Mouse (Mus musculus) small intestine, adult 2 months (tissue): ENCODE data around the gene Fxn. TPM values are rescaled to one million over a fixed set of nuclear protein-coding genes. Genes with fewer than 3 reads are reported as not detected.

Source experiments
- H3K27ac ChIP-seq: fragments of 200-500 bp; 2 replicates; pipeline ENCODE4 v1.5.1; 2012; ENCODE audit warnings: low read depth, low read length, control low read depth, inconsistent platforms; ENCODE audit not compliant: insufficient read depth
- H3K27me3 ChIP-seq: fragments of 200-500 bp; 2 replicates; pipeline ENCODE4 v1.6.1; 2012; ENCODE audit warnings: mild to moderate bottlenecking, moderate library complexity, low read length, inconsistent platforms; ENCODE audit not compliant: control insufficient read depth, insufficient read depth
- H3K36me3 ChIP-seq: fragments of 200-500 bp; 2 replicates; pipeline ENCODE4 v1.6.1; 2012; ENCODE audit warnings: mild to moderate bottlenecking, low read length, control low read depth, inconsistent platforms; ENCODE audit not compliant: control insufficient read depth, insufficient read depth
- H3K4me1 ChIP-seq: fragments of 200-500 bp; 2 replicates; pipeline ENCODE4 v1.6.1; 2012; ENCODE audit warnings: low read length, inconsistent platforms, mixed read lengths; ENCODE audit not compliant: control insufficient read depth, insufficient read depth, insufficient read length
- H3K4me3 ChIP-seq: fragments of 200-500 bp; 2 replicates; pipeline ENCODE4 v1.5.1; 2012; ENCODE audit warnings: low read depth, mild to moderate bottlenecking, control low read depth, inconsistent platforms, low read length, moderate library complexity
- CTCF ChIP-seq: fragments of 200-500 bp; IDR thresholded peaks from 2 replicates; pipeline ENCODE4 v1.5.1; 2012; ENCODE audit warnings: low read depth, mild to moderate bottlenecking, control low read depth, inconsistent platforms, low read length, moderate library complexity, mixed read lengths; ENCODE audit not compliant: insufficient replicate concordance, insufficient read length; ENCODE audit errors: extremely low read depth
- POLR2A ChIP-seq: fragments of 200-500 bp; IDR thresholded peaks from 2 replicates; pipeline ENCODE4 v1.6.1; 2012; ENCODE audit warnings: low read depth, mild to moderate bottlenecking, control low read depth, inconsistent platforms, low read length, moderate library complexity
- WGBS: fragments of 180-500 bp; shearing (Covaris S2); methylation state at CpG from one replicate; pipeline ENCODE4 v1.1.7; 2018; 5-methylcytosine and 5-hydroxymethylcytosine counted together
- polyA plus RNA-seq: library from polyadenylated mRNA; depleted of rRNA; stranded (reverse); fragments of >200 nt; gene quantifications from 2 replicates; pipeline ENCODE4 v1.2.3, GENCODE M21; 2012; rRNA removed

The Fxn gene
- 7.7 and 9.1 TPM in 2 replicates for polyA plus RNA-seq

GRCm38 (mm10) chr19:24280601-24281228 is at the start of gene Fxn:
Fxn (minus strand) TSS chr19:24280605.
- H3K27me3 ChIP-seq: no peaks in the 10 kb centered on the region
- WGBS: 1% methylated on average over 20 of the region's 22 CpGs
- H3K36me3 ChIP-seq: no peaks in the 10 kb centered on the region
- H3K4me1 ChIP-seq: no peaks in the 10 kb centered on the region; the same call in 1 of the 2 replicates
- peak within 1 kb of the TSS; percentile 88 for H3K4me3 ChIP-seq
- H3K27ac ChIP-seq: peak within 1 kb of the TSS; percentile 55
- no peak for TF ChIP-seq POLR2A
- no peak for TF ChIP-seq CTCF

- Histone ChIP-seq H3K4me1 (peaks cover 6% of the 10 kb centered on the region; the same call in 1 of the 2 replicates), H3K36me3 (peaks cover 10% of the 10 kb centered on the region), H3K27ac (no peak overlapping the region), H3K4me3 (no peak overlapping the region), H3K27me3 (no peaks in the 10 kb centered on the region)
- no peak for TF ChIP-seq CTCF
- no peak for TF ChIP-seq POLR2A
- WGBS: 40% methylated on average over 2 of the region's 2 CpGs
Measured at GRCm38 (mm10) chr19:24327921-24328320, 47.5 kb upstream of the Fxn start.

GRCm38 (mm10) chr19:24326969-24327368 is 46.6 kb upstream of the Fxn start:
- peaks cover 7% of the 10 kb centered on the region for H3K36me3 ChIP-seq
- TF ChIP-seq POLR2A (no peak), CTCF (no peak)
- no peaks in the 10 kb centered on the region for H3K27me3 ChIP-seq
- peaks cover 6% of the 10 kb centered on the region; the same call in 1 of the 2 replicates for H3K4me1 ChIP-seq
- no peak overlapping the region for H3K4me3 ChIP-seq
- 57% methylated on average over 1 of the region's 1 CpGs for WGBS
- no peak overlapping the region for H3K27ac ChIP-seq

GRCm38 (mm10) chr19:24325692-24326091 is 45.3 kb upstream of the Fxn start:
- WGBS: 82% methylated on average over 6 of the region's 6 CpGs
- TF ChIP-seq CTCF (no peak), POLR2A (no peak)
- Histone ChIP-seq H3K36me3 (peaks cover 9% of the 10 kb centered on the region), H3K27me3 (no peaks in the 10 kb centered on the region), H3K27ac (no peak overlapping the region), H3K4me1 (peaks cover 6% of the 10 kb centered on the region; the same call in 1 of the 2 replicates), H3K4me3 (no peak overlapping the region)

- Histone ChIP-seq H3K36me3 (peaks cover 7% of the 10 kb centered on the region; the same call in 1 of the 2 replicates), H3K27ac (no peak overlapping the region), H3K4me1 (peaks cover 6% of the 10 kb centered on the region; the same call in 1 of the 2 replicates), H3K4me3 (no peak overlapping the region), H3K27me3 (no peaks in the 10 kb centered on the region)
- WGBS: 29% methylated on average over 10 of the region's 10 CpGs
- TF ChIP-seq CTCF (no peak), POLR2A (no peak)
Measured at GRCm38 (mm10) chr19:24323841-24324613, 43.6 kb upstream of the Fxn start.

GRCm38 (mm10) chr19:24321900-24322311 is 41.5 kb upstream of the Fxn start:
- Histone ChIP-seq H3K4me3 (no peak overlapping the region), H3K27ac (no peak overlapping the region), H3K4me1 (peaks cover 6% of the 10 kb centered on the region; the same call in 1 of the 2 replicates), H3K27me3 (no peaks in the 10 kb centered on the region), H3K36me3 (peaks cover 7% of the 10 kb centered on the region; the same call in 1 of the 2 replicates)
- TF ChIP-seq CTCF: no peak
- TF ChIP-seq POLR2A: no peak
- WGBS: 91% methylated on average over 8 of the region's 8 CpGs
